Mouse (Mus musculus) cortical plate, adult 2 months (tissue): ENCODE data around the gene Enpp4.

Source experiments
- CTCF ChIP-seq: fragments of 200-500 bp; IDR thresholded peaks from 2 replicates; pipeline ENCODE4 v1.5.1; 2011; ENCODE audit warnings: mild to moderate bottlenecking, control low read depth, low read length; ENCODE audit not compliant: insufficient read depth; ENCODE audit errors: extremely low read depth
- POLR2A ChIP-seq: fragments of 200-500 bp; IDR thresholded peaks from 2 replicates; pipeline ENCODE4 v1.6.1; 2011; ENCODE audit warnings: mild to moderate bottlenecking, low read length, control low read depth; ENCODE audit not compliant: insufficient read depth; ENCODE audit errors: extremely low read depth

GRCm38 (mm10) chr17:44076051-44076680 lies 29.4 kb downstream of the Enpp4 start:
- TF ChIP-seq POLR2A (no peak), CTCF (peak; percentile 57)
